Mouse (Mus musculus) MEL (cell line): ENCODE measurements at regions not wholly inside any gene's neighbourhood (a gene's known extent, or its start where the extent isn't known, plus 50 kb on each side); places are given as distances from the start of the nearest gene placed in this dataset.
A peak's percentile ranks its signal among the peaks of the same experiment; 100 is the strongest.

ENCODE experiments used
- DNase-seq: peaks from one replicate; pipeline ENCODE4 v3.0.0; 2011; ENCODE audit warnings: low read depth, low spot score
- H3K27ac ChIP-seq: 2 replicates; pipeline ENCODE4 v1.5.1; 2012; ENCODE audit warnings: low read depth, mild to moderate bottlenecking, control low read depth, low read length, moderate library complexity; ENCODE audit not compliant: control insufficient read depth
- H3K27me3 ChIP-seq, 2 experiments: fragments of 150-350 bp in 1 of 2; sonication (generic) in 1 of 2; 2 replicates each; pipeline ENCODE4 v1.6.1; 2012; ENCODE audit warnings: low read length in 2 of 2, mild to moderate bottlenecking in 2 of 2, improper control_type of control experiment in 1 of 2, moderate library complexity in 1 of 2; ENCODE audit not compliant: insufficient read depth in 2 of 2, control insufficient read depth in 1 of 2
- H3K36me3 ChIP-seq, 2 experiments: 2 replicates each; pipeline ENCODE4 v1.6.1; 2012 to 2014; ENCODE audit warnings: low read length in 2 of 2, improper control_type of control experiment in 1 of 2, inconsistent platforms in 1 of 2, mild to moderate bottlenecking in 1 of 2; ENCODE audit not compliant: insufficient read depth in 2 of 2, control insufficient read depth in 1 of 2
- H3K4me1 ChIP-seq, 2 experiments: fragments of 150-350 bp in 1 of 2; sonication (generic) in 1 of 2; 2 replicates each; pipeline ENCODE4 v1.6.1; 2012; ENCODE audit warnings: low read length in 2 of 2, improper control_type of control experiment in 1 of 2, mild to moderate bottlenecking in 1 of 2; ENCODE audit not compliant: insufficient read depth in 2 of 2, control insufficient read depth in 1 of 2
- H3K4me3 ChIP-seq, 2 experiments: fragments of 150-350 bp in 1 of 2; sonication (generic) in 1 of 2; 2 replicates each; pipeline ENCODE4 v1.5.1; 2012; ENCODE audit warnings: low read depth in 2 of 2, low read length in 2 of 2, mild to moderate bottlenecking in 2 of 2, moderate library complexity in 2 of 2, control low read depth in 1 of 2, improper control_type of control experiment in 1 of 2; ENCODE audit not compliant: control insufficient read depth in 1 of 2, insufficient read depth in 1 of 2
- H3K79me2 ChIP-seq: 2 replicates; pipeline ENCODE4 v1.6.1; 2012; ENCODE audit warnings: mild to moderate bottlenecking, low read length, moderate library complexity; ENCODE audit not compliant: control insufficient read depth, poor library complexity, insufficient read depth
- H3K9ac ChIP-seq: 2 replicates; pipeline ENCODE4 v1.6.1; 2012; ENCODE audit warnings: low read depth, mild to moderate bottlenecking, control low read depth, low read length, moderate library complexity; ENCODE audit not compliant: control insufficient read depth, poor library complexity, severe bottlenecking
- H3K9me3 ChIP-seq: fragments of 150-350 bp; sonication (generic); replicated peaks from 2 replicates; pipeline ENCODE4 v1.6.1; 2012; ENCODE audit warnings: mild to moderate bottlenecking, low read length, improper control_type of control experiment, moderate library complexity; ENCODE audit not compliant: insufficient read depth
- CTCF ChIP-seq, 3 experiments: IDR thresholded peaks in 2 of 3; conservative IDR thresholded peaks in 1 of 3; 2 replicates each; pipeline ENCODE4 v1.5.1; 2011 to 2012; ENCODE audit warnings: low read length in 3 of 3, low read depth in 2 of 3, mild to moderate bottlenecking in 2 of 3, improper control_type of control experiment in 1 of 3, inconsistent platforms in 1 of 3, mixed read lengths in 1 of 3, moderate library complexity in 1 of 3; ENCODE audit not compliant: control insufficient read depth in 1 of 3, insufficient read depth in 1 of 3, poor library complexity in 1 of 3, severe bottlenecking in 1 of 3
- MAX ChIP-seq: IDR thresholded peaks from 2 replicates; pipeline ENCODE4 v1.6.1; 2011; ENCODE audit warnings: low read length, improper control_type of control experiment
- RAD21 ChIP-seq: IDR thresholded peaks from 2 replicates; pipeline ENCODE4 v1.6.1; 2011; ENCODE audit warnings: mild to moderate bottlenecking, low read depth, low read length, improper control_type of control experiment
- SMC3 ChIP-seq: IDR thresholded peaks from 2 replicates; pipeline ENCODE4 v1.6.1; 2011; ENCODE audit warnings: low read depth, low read length, improper control_type of control experiment
- USF1 ChIP-seq: IDR thresholded peaks from 2 replicates; pipeline ENCODE4 v1.6.1; 2014; ENCODE audit warnings: low read depth, mild to moderate bottlenecking, inconsistent platforms, low read length, improper control_type of control experiment, moderate library complexity
- ZC3H11A ChIP-seq: IDR thresholded peaks from 2 replicates; pipeline ENCODE4 v1.6.1; 2012; ENCODE audit warnings: low read depth, mild to moderate bottlenecking, inconsistent platforms, low read length, improper control_type of control experiment
- ZKSCAN1 ChIP-seq: IDR thresholded peaks from 2 replicates; pipeline ENCODE4 v1.6.1; 2012; ENCODE audit warnings: low read depth, mild to moderate bottlenecking, inconsistent platforms, low read length, improper control_type of control experiment, moderate library complexity

- Histone ChIP-seq H3K9ac (no peak overlapping the region), H3K4me1 (no peaks in the 10 kb centered on the region), H3K4me3 (no peak overlapping the region), H3K9me3 (no peaks in the 10 kb centered on the region), H3K27me3 (no peaks in the 10 kb centered on the region), H3K27ac (no peak overlapping the region), H3K79me2 (no peaks in the 10 kb centered on the region), H3K36me3 (no peaks in the 10 kb centered on the region)
- DNase-seq = no peak
- peak; percentile 42 for TF ChIP-seq RAD21
- TF ChIP-seq ZC3H11A = peak; percentile 28; the same call in 1 of the 2 replicates
- TF ChIP-seq USF1 = no peak
- TF ChIP-seq CTCF (IDR thresholded peaks at IDR 0.05 in 2 of 3, conservative IDR thresholded peaks at IDR 0.05 in 1 of 3; ENCODE audit: control insufficient read depth in 1 of 3, insufficient read depth in 1 of 3, low read depth in 2 of 3, low read length in 3 of 3, poor library complexity in 1 of 3, severe bottlenecking in 1 of 3) = peak in 2 of 3 experiments; percentile 25 to 37; a peak in 4 of 6 replicates
- TF ChIP-seq ZKSCAN1 = no peak
- TF ChIP-seq MAX = no peak
- TF ChIP-seq SMC3 = peak; percentile 43
These were observed 85.8 kb upstream of the 5530400C23Rik start for GRCm38 (mm10) chr6:133206173-133206572.
